Mouse (Mus musculus) embryonic stem cell, embryonic (primary cell): ENCODE results near the gene 1600015I10Rik.
"Not testable (repeated sequence)": the region's sequence is repeated elsewhere in the genome, so short reads cannot be mapped to it uniquely, and the experiment has no call there.

Experiments used
- CTCF ChIA-PET, 4 experiments: fragments of 300-600 bp in 2 of 4; fragments of 350-600 bp in 2 of 4; sonication (Branson Sonifier 250); formaldehyde crosslinking; loops; one replicate each; lab custom pipeline; 2022; ENCODE audit warnings: inconsistent platforms in 2 of 4; lab: Charles Lee
- POLR2A ChIA-PET, 4 experiments: fragments of 300-600 bp in 2 of 4; fragments of 350-600 bp in 2 of 4; sonication (Branson Sonifier 250); formaldehyde crosslinking; loops; one replicate each; lab custom pipeline; 2022; ENCODE audit warnings: antibody characterized with exemption in 4 of 4, inconsistent platforms in 1 of 4; lab: Charles Lee

1600015I10Rik gene

DNA sequence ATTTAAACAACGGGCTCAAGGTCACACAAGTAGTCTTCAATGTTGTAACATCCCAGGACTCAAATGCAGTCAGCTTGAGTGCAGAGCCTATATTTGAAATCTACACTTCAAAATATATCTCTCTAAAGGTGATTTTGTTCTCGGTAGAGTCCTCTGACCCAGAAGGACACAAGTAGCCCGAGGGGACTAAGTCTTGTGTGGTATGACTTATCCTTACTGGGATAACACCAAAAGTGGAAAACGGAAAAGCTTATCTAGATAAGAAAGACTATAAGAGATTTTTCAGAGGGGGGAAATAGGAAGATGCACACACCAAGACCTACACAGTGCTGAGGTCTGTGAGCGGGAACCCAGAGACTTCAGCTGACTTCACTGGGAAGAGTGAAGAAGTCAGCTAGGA, at the start of gene 1600015I10Rik:
Gene 1600015I10Rik, plus strand, starts transcription at position 301 of the 400 bp plus-strand sequence.
- ChIA-PET CTCF (interaction anchor here in 1 of 4 experiments (0.6 kb wide), 1 partner anchor 179 kb away, joined by 4 read pairs; no protein-coding TSS in a partner anchor), POLR2A (interaction anchor here in 1 of 4 experiments (1.5 kb wide), 1 partner anchor 24 kb away, joined by 3 read pairs; no protein-coding TSS in a partner anchor)

DNA sequence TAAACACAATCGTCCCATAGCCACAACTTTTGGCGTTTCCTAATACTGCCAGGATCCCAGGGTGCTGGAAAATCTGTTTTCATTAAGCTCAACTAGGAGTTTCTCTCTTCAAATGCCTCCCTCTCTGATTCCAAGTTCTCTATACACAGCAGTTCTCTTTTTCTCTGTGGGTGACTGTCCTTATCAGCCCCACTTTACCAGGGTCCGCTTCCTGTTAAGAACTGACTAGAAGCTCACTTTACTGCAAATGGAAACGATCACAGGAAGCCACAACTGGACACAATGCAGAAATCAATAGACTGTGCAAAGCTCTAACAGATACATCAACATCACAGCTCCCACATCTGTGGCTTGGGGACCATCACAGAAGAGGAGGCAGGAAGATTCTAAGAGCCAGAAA, 35.5 kb upstream of the 1600015I10Rik start:
- ChIA-PET POLR2A (no interaction called here), CTCF (no interaction called here)

DNA sequence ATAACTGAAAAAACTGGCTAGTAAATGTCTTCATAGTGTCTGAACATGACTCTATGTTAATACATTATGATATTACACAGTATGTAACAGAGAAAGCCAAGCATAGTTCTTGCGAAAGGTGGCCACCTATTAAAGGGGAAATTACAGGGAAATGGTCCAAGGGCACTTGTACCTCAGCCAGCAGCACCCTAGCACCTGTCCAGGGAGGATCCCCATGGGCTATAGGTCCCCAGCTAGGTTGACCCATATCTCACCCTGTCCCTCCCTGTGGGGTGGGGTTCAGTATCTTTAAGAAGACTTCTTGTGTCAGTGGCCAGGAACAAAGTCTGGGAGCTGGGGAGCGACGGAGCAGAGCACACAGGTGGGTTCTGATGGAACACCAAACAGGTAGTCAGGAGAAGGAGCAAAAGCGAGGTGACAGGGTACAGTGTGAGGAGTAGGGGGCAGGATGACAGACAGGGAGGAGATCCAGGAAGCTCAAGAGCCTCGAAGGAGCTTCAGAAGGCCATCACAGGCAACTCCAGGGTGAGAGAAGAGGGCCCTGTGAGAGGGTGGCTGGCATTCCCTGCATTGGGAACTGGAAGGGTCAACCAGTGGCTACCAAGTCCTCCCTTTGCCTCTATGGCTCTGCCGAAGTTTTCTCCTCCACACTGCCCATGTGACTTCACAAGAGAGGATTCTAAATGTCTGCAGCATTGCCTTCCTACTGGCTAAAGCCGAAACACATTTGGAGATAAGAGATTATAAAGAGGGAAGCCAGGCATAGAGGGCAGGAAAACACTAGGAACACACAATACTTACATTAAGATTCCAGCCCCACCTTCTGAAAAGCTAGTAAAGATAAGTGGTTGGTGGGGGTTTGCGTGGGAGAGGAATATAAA, 34.5 kb upstream of the 1600015I10Rik start:
- CTCF ChIA-PET = no interaction called here

DNA sequence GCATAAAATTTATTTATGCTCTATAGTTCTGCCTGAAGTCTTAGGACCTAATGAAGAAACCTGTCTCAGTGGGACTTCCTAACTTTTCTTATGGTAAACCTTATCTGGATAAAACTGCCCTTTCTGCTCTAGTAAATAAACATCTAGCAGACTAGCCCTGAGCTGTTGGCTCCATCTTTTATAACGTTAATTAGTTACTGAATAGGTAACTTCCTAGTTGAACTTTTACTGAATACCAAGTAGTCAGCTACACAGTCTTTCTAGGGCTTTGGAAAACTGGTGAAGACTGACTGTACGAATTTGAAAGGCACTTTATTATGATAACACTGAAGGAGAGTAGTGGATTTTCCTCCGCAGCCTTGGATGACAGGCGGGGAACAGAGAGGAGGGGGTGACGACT, 33.8 kb upstream of the 1600015I10Rik start:
- CTCF ChIA-PET = interaction anchor here in 1 of 4 experiments (0.8 kb wide), 1 partner anchor 36 kb away, joined by 3 read pairs; no protein-coding TSS in a partner anchor
- POLR2A ChIA-PET = no interaction called here

More for the DNA sequence above, 34.5 kb upstream of the 1600015I10Rik start:
- POLR2A ChIA-PET = no interaction called here

DNA sequence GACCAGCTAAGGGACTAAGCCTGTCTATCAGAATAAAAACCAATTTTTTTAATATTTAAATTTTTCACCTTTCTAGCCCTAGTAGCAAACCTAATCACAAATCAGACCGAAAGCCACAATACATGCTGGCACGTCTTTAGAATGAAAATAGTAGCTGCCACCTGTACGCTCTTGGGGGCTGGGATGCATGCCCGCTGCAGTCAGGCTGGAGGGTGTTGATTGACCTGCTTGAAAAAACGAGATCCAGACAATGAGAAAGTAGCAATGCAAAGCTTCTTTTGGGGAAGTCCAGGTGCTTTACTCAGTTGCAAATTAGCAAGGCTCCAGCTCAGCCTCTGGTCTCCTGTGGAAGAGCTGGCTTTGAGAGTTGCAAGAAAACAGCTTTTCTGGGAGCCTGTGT, 32.7 kb upstream of the 1600015I10Rik start:
- CTCF ChIA-PET = no interaction called here

DNA sequence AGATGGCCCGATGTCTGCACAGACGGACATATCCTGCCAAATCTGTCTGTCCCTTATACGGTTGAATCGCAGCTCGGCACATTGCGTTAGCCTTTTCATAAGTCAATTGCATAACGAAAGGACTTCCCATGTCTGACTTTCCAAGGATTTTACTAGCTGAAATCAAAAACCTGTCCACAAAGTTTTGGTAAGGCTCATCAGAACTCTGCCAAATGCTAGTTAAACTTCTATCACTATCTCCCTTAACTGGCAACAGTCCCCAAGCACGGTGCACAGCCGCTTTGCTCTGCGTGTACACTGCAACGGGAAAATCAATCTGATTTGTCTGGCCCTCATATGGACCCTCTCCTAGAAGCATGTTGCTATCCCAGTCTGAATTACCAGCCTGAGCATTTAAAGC, 28.4 kb upstream of the 1600015I10Rik start:
- CTCF ChIA-PET = interaction anchor here in 1 of 4 experiments (2.2 kb wide), 1 partner anchor 41 kb away, joined by 5 read pairs; no protein-coding TSS in a partner anchor

More for the DNA sequence above, 32.7 kb upstream of the 1600015I10Rik start:
- POLR2A ChIA-PET = no interaction called here

DNA sequence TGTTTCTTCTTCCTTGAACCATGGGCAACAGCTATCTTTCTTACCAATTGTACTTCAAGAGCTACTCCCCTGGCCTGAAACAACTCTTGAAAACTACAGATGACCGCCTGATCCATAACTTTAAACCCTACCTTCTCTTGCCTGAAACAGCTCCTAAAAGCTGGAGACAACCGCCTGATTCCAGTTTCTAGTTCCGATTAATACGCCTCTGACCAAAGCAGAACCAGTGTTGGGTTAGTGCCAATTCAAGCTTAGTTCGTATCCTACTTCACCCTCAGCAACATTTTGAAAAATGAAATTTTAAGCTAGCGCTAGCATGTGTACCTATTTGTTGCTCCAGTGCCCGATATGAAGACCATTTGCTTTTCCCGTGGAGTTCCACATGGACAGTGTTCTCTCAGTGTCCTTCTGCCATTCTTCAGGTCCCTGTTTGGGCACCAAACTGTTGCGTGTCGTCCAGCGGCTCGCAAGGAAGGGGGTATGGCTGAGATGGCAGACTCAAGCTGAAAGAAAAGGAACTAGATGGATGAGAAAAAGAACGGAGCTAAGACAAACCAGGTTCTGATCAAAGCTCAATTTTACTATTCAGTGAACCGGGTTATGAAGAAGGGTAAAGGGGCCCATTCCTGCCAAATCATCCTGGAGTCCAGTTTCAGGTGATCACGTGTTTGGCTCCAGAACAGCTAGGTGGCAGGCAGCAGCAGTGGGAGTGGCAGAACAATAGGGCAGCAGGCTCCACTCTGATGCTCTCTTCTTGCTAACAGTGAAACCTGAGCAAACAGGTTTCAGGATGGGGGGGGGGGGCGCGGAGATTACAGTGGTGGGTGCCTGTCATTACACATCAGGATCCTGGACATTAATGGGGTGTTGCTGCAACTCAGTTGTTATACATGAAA, 26.9 kb upstream of the 1600015I10Rik start:
- CTCF ChIA-PET = interaction anchor here in 2 of 4 experiments (1.2 to 2.2 kb wide), 3 partner anchors 10 to 42 kb away, joined by 3 to 7 read pairs (median 5); no protein-coding TSS in a partner anchor
- POLR2A ChIA-PET = no interaction called here

More for the DNA sequence above, 28.4 kb upstream of the 1600015I10Rik start:
- POLR2A ChIA-PET = not testable (repeated sequence)

DNA sequence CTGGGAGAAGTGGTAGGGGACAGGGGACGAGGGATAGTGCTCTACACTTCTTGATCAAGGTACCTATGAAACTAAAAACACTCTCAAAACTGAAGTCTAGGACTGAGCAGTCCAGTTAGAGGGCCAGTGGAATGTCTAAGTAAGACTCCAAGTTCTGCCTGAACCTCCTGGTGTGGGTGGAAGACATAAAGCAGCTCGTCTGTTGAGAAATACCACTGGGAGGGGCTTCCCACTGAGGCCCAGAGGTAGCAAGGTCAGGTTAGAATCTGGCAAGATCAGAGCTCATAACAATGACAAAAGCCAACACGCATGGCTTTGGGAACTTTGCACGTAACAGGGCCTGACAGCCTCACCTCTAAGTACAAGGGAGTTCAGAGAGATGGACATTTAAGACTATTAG, 26.3 kb upstream of the 1600015I10Rik start:
- POLR2A ChIA-PET = no interaction called here
- CTCF ChIA-PET = interaction anchor here in 2 of 4 experiments (1.8 to 2.2 kb wide), 2 partner anchors 9 to 43 kb away, joined by 5 to 7 read pairs; no protein-coding TSS in a partner anchor

DNA sequence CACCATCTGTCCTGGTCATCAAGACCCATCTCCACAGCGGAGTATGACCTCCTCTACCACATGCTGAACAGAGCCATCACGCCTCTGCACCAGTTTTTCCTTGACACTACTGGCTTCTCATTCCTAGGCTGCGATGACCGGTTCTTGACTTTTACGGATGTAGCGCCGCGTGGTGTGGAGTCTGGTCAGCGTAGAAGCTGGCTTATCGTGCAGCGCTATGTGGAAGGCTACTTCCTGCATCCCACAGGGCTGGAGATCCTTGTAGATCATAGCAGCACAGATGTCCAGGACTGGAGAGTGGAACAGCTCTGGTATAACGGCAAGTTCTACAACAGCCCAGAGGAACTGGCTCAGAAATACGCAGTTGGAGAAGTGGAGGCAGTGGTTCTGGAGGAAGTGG, 24.1 kb upstream of the 1600015I10Rik start:
- POLR2A ChIA-PET = interaction anchor here in 1 of 4 experiments (1.4 kb wide), 1 partner anchor 24 kb away, joined by 3 read pairs; the partner anchor contains the start of gene 1600015I10Rik
- CTCF ChIA-PET = no interaction called here

DNA sequence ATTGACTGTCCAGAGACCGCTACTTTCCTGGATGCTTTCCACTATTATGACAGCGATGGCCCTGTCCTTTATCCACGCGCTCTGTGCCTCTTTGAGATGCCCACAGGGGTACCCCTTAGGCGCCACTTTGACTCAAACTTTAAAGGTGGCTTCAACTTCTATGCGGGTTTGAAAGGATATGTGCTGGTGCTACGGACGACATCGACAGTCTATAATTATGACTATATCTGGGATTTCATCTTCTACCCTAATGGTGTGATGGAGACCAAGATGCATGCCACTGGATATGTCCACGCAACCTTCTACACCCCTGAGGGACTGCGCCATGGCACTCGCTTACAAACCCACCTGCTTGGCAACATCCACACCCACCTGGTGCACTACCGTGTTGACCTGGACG, 23.3 kb upstream of the 1600015I10Rik start:
- CTCF ChIA-PET = no interaction called here
- POLR2A ChIA-PET = interaction anchor here in 1 of 4 experiments (1.0 to 1.4 kb wide), 2 partner anchors 24 to 76 kb away, joined by 3 read pairs; partner anchors contain the start of gene 1600015I10Rik

DNA sequence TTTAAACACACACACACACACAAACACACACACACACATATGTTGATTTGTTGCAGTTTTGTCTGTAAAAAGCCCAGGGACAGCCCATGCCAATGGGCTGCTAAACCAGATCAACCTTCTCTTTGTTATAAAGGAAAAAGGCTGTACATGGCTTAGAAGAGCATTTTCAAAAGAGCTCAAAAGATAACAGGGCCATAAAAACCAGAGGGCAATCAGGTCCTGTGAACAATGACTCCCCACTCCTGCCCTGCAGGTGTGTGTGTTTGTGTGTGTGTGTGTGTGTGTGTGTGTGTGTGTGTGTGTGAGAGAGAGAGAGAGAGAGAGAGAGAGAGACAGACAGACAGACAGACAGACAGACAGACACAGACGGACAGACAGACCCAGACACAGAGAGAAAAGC, 20.5 kb upstream of the 1600015I10Rik start:
- ChIA-PET CTCF (interaction anchor here in 2 of 4 experiments (0.6 to 0.9 kb wide), 2 partner anchors 91 to 135 kb away, joined by 3 to 4 read pairs; no protein-coding TSS in a partner anchor), POLR2A (interaction anchor here in 1 of 4 experiments (0.5 kb wide), 1 partner anchor 164 kb away, joined by 3 read pairs; no protein-coding TSS in a partner anchor)

DNA sequence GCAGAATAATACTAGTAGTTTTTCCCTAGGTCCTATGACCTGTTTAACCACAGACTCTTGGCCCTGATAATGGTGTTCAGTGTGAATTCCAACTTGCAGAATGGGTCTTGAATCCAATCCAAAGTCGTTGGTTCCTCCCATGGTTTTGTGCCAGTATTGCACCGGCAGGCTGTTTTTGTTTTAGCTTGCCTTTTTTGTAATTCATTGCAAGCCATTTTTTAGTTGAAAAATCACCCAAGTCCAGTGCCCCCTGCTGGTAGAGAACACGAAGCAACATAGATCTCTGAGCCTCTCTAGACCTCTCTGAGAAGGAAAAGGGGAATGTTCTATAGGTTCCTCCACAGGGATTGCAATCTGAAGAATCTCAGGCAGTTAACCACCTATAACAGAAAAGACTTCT, 17.7 kb upstream of the 1600015I10Rik start:
- ChIA-PET POLR2A (no interaction called here), CTCF (interaction anchor here (0.6 to 2.0 kb wide), 14 partner anchors 10 to 593 kb away, joined by 3 to 9 read pairs (median 3); no protein-coding TSS in a partner anchor)

DNA sequence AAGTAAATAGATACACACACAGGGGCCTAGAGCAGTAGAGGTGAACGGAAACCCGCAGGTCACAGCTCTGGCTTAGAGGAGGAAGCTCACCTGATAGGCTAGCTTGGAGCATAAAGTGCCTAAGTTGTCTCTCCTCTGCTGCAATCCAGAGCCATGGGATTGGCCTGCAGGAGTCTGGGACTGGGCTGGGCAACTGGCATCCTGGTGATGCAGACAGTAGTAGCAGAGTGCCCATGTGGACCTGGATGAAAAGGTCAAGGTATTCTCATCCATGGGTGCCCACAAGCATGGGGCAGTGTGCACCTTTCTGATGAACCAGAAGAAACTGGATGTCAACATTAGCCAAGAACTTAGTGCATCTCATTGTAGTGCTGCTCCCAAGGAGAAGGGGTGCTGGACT, 16.1 kb upstream of the 1600015I10Rik start:
- POLR2A ChIA-PET = interaction anchor here in 1 of 4 experiments (0.6 kb wide), 1 partner anchor 922 kb away, joined by 6 read pairs; no protein-coding TSS in a partner anchor
- CTCF ChIA-PET = interaction anchor here in 2 of 4 experiments (1.2 kb wide), 2 partner anchors 11 to 53 kb away, joined by 3 to 7 read pairs; no protein-coding TSS in a partner anchor

DNA sequence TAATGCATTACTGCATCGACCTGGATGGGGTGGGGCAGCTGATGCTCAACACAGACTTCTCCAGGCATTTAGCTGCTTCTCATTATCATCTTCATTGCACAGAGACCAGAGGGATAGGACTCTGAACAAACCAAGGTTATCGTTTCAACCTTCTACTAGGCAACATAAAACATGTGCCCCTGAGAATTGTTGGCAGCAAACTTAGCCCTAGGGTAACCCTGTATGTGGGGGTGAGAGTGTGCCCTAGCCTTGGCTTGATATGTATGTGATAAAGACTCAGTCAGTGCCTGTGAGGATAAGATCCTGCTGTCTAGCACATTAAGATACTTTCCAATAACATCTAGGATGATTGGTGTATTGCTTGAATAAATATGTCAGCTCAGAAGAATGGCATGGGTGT, 19.9 kb downstream of the 1600015I10Rik start:
- ChIA-PET POLR2A (no interaction called here), CTCF (interaction anchor here in 1 of 4 experiments (0.6 kb wide), 1 partner anchor 135 kb away, joined by 3 read pairs; no protein-coding TSS in a partner anchor)

DNA sequence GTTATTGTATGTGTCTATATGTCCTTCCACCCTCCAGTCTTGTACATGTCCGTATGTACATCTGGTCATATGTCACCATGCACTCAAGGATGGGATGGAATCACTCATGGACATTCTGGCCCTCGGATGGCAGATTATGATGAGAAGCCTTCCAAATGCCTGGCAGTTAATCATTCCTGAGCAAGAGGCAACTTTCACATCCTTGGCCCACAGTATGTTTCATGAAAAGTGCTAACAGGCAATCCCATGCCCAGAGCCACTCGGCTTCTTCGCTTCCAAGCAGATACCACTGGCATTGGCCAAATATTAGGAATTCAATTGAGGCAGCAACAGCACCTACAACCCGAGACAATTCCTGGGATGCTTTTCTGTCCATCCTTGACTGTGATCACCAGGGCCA, 21.0 kb downstream of the 1600015I10Rik start:
- ChIA-PET CTCF (interaction anchor here in 1 of 4 experiments (0.6 kb wide), 1 partner anchor 13 kb away, joined by 5 read pairs; no protein-coding TSS in a partner anchor), POLR2A (no interaction called here)

DNA sequence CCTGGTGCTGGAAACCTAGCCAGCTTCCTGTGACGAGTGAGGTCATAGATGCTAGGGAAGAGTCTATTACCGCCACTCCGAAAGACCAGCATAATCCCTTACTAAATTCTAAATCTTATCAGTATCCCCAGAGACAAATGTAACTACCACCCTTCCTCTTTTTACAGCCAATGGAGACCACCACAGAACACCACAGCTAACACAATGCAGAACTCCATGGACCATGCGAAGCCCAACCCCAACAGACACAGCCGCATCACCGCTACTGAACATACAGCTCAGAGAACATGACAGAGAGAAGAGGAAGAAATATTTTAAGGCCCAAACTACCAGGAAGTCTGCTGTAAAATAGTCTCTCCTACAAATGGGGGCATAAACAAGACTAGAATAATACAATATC, 21.9 kb downstream of the 1600015I10Rik start:
- POLR2A ChIA-PET = no interaction called here
- CTCF ChIA-PET = no interaction called here

DNA sequence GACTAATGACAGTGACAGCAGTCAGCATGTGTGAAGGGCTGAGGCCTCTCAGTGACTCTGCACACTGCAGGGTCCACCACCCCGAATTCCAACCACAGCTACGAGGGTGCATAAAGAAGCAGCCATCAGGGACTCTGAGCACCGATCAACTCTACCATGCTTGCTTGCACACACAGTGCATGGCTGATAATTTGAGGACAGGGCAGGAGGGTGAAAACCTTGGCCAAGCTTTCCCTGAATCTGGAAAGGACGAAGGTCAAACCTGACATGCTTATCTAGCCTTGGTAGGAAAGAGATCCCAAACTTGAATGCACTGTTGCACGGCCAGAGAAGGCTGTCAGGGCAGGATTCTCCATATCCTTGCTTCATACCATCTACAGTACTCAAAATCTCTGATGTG, 23.5 kb downstream of the 1600015I10Rik start:
- CTCF ChIA-PET = interaction anchor here in 2 of 4 experiments (0.5 to 1.5 kb wide), 4 partner anchors 9 to 93 kb away, joined by 3 to 5 read pairs (median 4); no protein-coding TSS in a partner anchor
- POLR2A ChIA-PET = no interaction called here

DNA sequence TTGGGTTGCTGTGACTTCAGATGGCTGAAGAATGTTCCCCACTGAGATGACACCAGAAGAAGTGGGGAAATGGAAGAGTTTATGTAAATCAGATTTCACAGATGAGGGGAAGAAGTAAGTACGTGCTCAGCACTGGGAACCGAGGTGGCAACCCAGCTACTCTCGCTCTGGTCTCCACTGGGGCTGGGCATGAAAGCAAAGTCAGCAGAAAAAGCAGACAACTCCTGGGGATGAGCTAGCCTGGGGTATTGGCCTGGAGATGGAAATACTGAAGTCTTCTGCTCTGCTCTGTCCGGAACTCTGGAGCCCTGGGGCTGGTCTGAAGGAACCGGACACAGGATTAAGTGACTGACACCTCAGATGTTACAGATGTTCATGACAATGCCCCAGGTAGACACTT, 24.5 kb downstream of the 1600015I10Rik start:
- POLR2A ChIA-PET = no interaction called here
- CTCF ChIA-PET = interaction anchor here in 1 of 4 experiments (0.7 to 1.5 kb wide), 3 partner anchors 42 to 183 kb away, joined by 4 read pairs; no protein-coding TSS in a partner anchor
